Mouse (Mus musculus): ENCODE results near the gene Acadvl.

DNA sequence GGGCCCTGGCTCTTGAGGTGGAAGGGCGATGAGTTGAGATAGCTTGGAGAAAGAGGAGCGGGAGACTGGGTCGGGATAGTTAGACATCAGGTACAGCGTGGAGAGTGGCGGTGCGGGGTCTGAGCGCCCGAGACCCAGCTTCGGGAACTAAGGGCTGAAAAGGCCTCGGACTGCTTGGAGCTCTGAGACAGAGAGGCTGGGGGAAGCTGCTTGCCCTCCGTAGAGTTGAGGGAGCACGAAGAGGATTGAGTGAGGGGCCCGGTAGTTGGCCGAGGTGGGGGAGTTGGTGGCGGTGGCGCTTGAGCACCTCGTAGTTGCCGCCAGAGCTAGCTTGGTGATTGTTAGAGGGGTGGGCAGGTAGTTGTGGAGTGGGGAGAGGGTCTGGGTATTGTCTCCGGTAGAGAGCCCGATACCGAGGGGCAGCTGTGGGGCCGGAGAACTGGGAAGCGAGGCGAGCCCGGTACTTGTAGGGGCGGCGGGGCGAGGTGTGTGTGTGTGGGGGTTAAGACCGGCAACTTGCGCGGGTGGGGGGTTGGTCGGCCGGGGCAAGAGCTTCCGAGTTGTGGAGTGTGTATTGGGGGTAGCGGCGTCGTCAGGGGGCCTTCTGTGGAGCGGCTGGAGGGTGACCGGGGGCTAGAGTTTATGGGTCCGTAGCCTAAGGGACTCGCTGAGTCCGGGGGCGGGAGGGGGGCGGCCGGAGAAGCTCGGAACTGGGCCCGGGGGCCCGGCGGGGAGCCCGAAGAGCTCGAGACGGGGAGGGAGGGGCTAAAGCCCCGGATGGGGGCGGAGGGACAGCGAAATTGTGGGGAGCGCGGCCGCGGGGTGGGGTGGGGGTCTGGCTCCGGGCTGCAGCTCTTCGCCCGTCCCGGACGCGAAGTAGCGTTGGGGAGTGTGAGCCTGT lies 18.8 kb downstream of the Acadvl start:
- TF ChIP-seq EP300 (IDR thresholded peaks at IDR 0.05; ENCODE audit: low read depth in 1 of 2, low read length in 2 of 2) (no peak), POLR2A (IDR thresholded peaks at IDR 0.05; ENCODE audit: control insufficient read depth in 1 of 2, insufficient read depth in 1 of 2, low read depth in 1 of 2, low read length in 2 of 2, poor library complexity in 1 of 2) (no peak), ETS1 (IDR thresholded peaks at IDR 0.05; ENCODE audit: low read depth, low read length) (0 out of 2 replicates have a peak, but pooled peaks have one; percentile 31), CTCF (IDR thresholded peaks at IDR 0.05 in 2 of 3, conservative IDR thresholded peaks at IDR 0.05 in 1 of 3; ENCODE audit: control insufficient read depth in 1 of 3, insufficient read depth in 1 of 3, low read depth in 2 of 3, low read length in 3 of 3, poor library complexity in 1 of 3, severe bottlenecking in 1 of 3) (no peak), MXI1 (IDR thresholded peaks at IDR 0.05; ENCODE audit: low read depth, low read length) (no peak), USF1 (IDR thresholded peaks at IDR 0.05; ENCODE audit: low read depth, low read length) (no peak), POLR2AphosphoS2 (IDR thresholded peaks at IDR 0.05; ENCODE audit: low read length) (no peak), MAX (IDR thresholded peaks at IDR 0.05; ENCODE audit: low read length) (no peak), ZKSCAN1 (IDR thresholded peaks at IDR 0.05; ENCODE audit: low read depth, low read length) (no peak), E2F4 (IDR thresholded peaks at IDR 0.05; ENCODE audit: borderline replicate concordance, low read depth, low read length) (no peak), HCFC1 (IDR thresholded peaks at IDR 0.05; ENCODE audit: low read depth, low read length) (peak; percentile 38), MAFK (IDR thresholded peaks at IDR 0.05; ENCODE audit: borderline replicate concordance, low read depth, low read length) (no peak)
